Mouse (Mus musculus): Measurements from ENCODE around the gene Mt3.

Gene Mt3

DNA sequence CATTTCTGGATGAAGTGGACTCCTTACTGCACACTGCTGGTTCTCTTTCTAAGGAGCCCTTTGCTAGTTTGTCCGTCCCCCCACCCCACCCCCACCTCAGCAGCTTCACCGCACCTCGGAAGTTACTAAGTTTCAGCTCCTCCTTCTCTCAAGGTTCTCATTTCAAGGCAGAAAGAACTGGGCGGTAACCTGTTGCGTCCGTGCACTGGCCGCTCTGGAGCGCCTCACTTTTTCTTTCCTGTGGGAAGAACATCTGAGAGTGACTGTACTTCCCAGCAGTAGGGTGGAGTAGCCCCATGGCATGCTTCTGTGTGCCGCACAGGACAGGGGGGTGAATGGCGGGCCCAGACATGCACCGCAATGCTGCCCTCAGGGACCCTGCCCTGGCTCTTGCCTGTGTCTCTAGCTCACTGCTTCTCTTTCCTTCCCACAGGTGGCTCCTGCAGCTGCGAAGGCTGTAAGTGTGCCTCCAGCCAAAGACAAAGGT is 32.0 kb downstream of the Mt3 start:
- no peak for DNase-seq (ENCODE audit: low read depth, low spot score)

DNA sequence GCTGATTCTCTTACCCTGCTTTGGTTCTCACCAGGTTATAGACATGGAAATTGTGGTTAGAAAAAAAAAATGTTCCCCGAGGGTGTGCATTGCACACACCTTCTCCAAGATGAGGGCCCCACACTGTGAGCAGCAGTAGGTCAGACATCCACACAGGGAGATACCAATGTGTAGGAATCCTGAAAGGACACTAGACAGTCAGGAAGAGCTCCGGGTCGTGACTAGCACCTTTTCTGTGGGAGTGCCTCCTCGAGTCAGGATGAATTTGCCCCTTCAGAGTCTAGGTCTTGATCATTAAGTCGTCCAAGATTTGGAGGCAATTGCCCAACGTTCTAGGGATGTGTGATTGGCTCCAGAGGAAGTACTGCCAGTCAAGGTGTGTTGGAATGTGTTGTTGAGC is 33.4 kb downstream of the Mt3 start:
- DNase-seq (ENCODE audit: low read depth, low spot score): no peak

DNA sequence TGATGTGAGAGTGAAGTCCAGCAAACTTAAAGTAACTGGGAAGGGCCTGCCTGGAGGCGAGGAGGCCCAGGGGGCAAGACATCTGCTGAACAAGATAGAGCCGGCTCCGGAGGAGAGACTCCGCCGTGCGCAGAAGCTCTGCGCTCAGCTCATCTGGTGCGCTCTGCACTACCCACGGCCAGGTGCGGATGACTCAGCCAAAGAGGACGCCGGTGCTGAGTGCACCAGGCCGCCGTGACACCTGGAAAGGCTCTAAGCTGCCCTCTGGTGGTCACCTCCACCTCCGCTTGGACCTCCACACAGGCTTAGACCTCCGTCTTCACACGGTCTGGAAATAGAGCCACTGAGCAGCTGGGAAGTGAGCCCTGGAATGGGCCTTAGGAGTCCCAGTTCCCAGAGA is 34.1 kb downstream of the Mt3 start:
- DNase-seq (ENCODE audit: low read depth, low spot score): peak; percentile 94

DNA sequence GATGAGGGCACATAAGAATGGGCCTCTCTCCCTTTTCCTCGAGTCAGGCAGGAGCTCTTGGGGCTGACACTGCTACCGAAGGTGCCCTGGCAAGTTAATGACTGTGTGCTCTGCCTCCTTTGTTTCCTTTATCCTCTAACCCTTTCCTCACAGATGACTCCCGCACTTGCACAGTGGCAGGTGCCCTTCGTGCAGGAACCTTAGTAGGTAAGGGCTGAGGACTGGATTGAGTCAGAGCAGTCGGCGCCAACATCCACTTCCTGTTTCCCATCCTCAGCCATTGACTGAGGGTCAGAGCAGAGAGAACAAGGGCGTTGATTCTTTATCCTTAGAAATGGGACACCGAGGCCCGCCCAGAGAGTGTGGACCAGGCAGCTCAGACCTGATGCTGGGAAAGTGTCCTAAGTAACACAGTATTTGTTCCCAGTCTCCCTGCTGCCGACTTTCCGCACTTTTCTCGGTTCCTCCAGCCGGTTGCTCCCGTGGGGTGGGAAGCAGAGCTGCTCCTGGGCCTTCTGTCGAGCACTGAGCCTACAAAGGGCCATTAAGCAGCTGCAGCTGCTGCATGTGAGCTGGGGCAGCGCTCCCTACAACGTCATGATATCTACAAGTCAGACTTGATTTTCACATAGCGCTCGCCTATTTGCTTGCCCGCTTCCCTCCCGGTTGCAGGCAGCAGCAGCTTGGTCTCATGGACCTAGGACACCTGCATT is 35.0 kb downstream of the Mt3 start:
- peak; percentile 69 for DNase-seq (ENCODE audit: low read depth, low spot score)

DNA sequence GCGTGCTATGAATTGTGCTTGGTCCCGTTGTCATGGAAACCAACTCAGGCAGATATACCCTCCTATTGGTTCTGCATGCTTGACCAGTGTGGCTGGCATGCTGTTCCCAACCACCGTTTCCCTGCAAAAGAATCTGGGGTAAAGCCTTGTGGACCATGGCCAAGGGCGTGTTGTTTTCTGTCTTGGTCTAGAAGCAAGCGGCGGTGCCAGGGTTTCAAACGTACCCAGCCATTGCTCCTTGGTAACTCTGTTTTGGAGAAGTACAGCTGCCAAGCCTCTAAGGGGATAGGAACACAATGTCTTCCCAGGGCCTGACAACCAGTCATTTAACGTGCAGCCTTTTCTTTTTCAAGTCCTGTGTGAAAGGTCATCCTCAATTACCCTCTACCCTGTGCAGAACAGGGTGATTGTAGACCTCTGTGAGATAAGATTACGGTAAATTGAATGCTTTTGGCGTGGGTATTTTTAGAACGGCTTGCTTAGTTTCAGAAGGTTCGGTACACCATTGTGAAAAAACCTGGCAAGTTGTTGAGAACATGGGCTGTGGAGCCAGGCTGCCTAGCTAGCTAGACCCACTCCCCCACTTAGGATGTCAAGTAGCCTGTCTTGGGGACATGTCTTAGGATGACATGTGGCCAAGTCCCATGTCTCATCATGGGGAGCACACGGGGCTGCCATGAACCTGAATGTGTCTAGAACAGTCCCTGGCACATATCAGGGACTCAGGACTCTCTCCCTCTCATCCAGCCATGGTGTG is 37.0 kb downstream of the Mt3 start:
- no peak for DNase-seq (ENCODE audit: low read depth, low spot score)

DNA sequence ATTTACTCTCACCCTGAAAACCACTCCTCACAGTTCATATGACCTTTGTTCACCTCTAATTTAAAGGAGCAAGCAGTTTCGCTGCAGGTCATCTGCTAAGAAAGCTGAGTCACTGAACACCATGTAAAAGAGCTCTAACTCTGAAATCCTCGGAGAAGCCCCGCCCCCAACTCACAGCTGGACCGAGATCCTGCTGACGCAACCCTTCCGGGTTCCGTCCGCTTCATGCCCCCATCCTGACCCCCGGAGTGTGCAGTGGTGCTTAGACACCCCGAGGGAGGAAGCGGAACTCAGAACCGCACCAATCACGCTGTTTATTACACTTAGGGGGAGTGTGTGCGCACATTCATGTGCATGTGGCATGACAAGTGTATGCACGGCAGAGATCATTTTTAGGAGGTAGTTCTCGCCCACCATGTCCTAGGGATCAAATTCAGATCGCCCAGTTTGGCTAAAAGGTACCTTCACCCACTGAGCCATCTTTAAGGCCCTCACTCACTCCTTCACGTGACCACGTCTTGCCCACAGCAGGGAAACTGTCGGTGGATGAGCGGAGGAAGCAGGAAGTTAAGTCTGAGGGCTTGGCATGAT is 38.8 kb downstream of the Mt3 start:
- peak; percentile 94 for DNase-seq (ENCODE audit: low read depth, low spot score)

DNA sequence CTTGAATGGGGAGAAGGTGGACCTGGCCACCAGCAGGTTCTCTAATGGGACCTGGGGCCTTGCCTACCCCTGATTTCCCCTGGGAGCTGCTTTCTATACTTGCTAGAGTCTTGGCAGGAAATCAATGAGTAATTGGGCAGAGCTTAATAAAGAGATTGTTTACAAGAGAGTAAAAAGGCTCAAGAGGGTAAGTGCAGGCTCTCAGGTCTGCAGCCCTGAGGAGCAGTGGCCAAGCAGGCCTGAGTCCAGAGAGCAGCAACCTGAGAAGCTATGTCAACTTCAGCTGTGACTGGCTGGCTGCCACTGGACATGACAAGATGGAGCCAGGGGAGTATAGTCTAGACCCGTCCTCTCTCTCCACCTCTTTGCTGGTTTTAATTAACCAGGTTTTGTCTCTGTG is 40.5 kb downstream of the Mt3 start:
- no peak for DNase-seq (ENCODE audit: low read depth, low spot score)

DNA sequence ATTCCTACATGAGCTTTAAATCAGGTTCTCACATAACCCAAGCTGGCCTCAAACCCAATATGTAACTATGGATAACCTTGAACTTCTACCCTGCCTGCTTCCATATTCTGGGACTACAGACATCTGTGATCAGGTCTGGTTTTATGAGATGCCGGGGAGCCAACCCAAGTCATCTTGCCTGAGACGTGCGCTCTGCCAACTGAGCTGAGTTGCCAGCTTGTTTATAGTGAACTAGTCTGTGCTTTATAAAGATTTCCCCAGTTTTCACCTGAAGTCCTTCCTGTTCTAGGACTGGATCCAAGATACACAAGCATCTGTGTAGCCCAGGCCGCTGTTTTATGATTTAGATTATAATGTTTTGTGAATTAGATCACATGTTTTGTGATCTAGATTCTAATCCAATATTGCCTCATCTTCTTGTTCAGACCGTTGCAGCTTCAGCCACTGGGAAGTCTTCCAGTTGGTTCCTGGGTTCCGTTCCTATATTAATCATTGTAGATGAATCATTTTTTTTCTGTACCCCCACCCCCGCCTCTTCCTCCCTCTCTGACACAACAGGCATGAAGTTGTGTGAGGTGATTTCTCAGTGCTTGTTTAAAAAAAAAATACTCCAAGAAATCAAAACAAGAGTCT is 42.3 kb downstream of the Mt3 start:
- DNase-seq (ENCODE audit: low read depth, low spot score): no peak

DNA sequence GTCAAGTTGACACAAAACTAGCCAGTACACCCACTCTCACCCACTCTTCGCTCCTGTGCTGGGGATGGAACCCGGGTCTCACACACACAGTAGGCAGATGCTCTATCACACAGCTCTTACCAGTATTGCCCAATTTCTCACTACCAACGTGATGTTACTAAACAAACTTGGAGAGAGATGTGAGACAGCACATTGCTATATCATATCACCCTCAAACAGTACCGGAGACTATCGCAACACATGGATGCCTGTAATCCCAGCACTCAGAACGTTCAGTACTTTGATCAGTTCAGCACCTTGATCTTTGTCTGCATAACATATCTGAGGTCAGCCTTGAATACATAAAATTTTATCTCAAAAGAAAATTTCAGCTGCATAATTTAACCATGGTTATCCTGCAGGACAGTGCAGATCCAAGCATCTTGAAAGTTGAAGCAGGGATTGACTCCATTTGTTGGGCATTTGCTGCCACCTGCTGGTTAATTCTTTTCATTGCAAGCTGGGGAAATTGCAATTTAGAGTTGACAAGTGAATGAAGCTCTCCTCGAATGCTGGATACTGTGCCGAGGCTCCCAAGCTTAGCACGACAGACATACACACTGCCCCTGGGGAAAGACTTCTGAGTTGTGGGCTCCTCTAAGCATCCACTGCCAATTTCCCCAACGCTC is 46.9 kb downstream of the Mt3 start:
- DNase-seq (ENCODE audit: low read depth, low spot score): peak; percentile 75

Measured in A20 (cell line).